Mouse (Mus musculus): ENCODE data around the gene Arl6. TPM values are rescaled to one million over a fixed set of nuclear protein-coding genes. Genes with fewer than 3 reads are reported as not detected.

Arl6 gene
- polyA plus RNA-seq, 1 experiment from 2014 or later: 49.1 TPM

GRCm38 (mm10) chr16:59585706-59586244 is 53.4 kb downstream of the Arl6 start:
- H3K4me3 ChIP-seq (replicated peaks): no peak overlapping the region
- 82% methylated on average over 4 of the region's 4 CpGs for WGBS
- no peak for ATAC-seq (ENCODE audit: low FRiP score)

GRCm38 (mm10) chr16:59583515-59583914 is 55.7 kb downstream of the Arl6 start:
- H3K27ac ChIP-seq: no peak overlapping the region
- no peaks in the 10 kb centered on the region for H3K27me3 ChIP-seq
- no peaks in the 10 kb centered on the region for H3K9me3 ChIP-seq
- no peak overlapping the region for H3K9ac ChIP-seq
- H3K36me3 ChIP-seq (replicated peaks): no peaks in the 10 kb centered on the region
- WGBS: 79% methylated on average over 5 of the region's 5 CpGs
- no peak overlapping the region for H3K4me2 ChIP-seq
- no peaks in the 10 kb centered on the region for H3K4me1 ChIP-seq
- H3K4me3 ChIP-seq (replicated peaks): no peak overlapping the region
- no peak for ATAC-seq (ENCODE audit: low FRiP score)

More at GRCm38 (mm10) chr16:59585706-59586244, 53.4 kb downstream of the Arl6 start:
- Histone ChIP-seq H3K36me3 (replicated peaks) (no peaks in the 10 kb centered on the region), H3K27ac (no peak overlapping the region), H3K4me2 (no peak overlapping the region), H3K9ac (no peak overlapping the region), H3K4me1 (no peaks in the 10 kb centered on the region), H3K9me3 (no peaks in the 10 kb centered on the region), H3K27me3 (no peaks in the 10 kb centered on the region)

- no peaks in the 10 kb centered on the region for H3K27me3 ChIP-seq
- no peaks in the 10 kb centered on the region for H3K4me1 ChIP-seq
- no peak for ATAC-seq (ENCODE audit: low FRiP score)
- no peak overlapping the region for H3K9ac ChIP-seq
- H3K4me3 ChIP-seq (replicated peaks): no peak overlapping the region
- H3K36me3 ChIP-seq (replicated peaks): no peaks in the 10 kb centered on the region
- 89% methylated on average over 8 of the region's 8 CpGs for WGBS
- H3K4me2 ChIP-seq: no peak overlapping the region
- no peaks in the 10 kb centered on the region for H3K9me3 ChIP-seq
- H3K27ac ChIP-seq: no peak overlapping the region
Measured at GRCm38 (mm10) chr16:59579237-59579636, 60.0 kb downstream of the Arl6 start.

GRCm38 (mm10) chr16:59573961-59574360 is 65.2 kb downstream of the Arl6 start:
- no peak for ATAC-seq (ENCODE audit: low FRiP score)
- WGBS: 79% methylated on average over 11 of the region's 11 CpGs
- no peaks in the 10 kb centered on the region for H3K36me3 ChIP-seq (replicated peaks)
- H3K4me3 ChIP-seq (replicated peaks): no peak overlapping the region
- H3K9me3 ChIP-seq: no peaks in the 10 kb centered on the region
- no peak overlapping the region for H3K9ac ChIP-seq
- H3K27me3 ChIP-seq: no peaks in the 10 kb centered on the region
- no peak overlapping the region for H3K27ac ChIP-seq
- H3K4me2 ChIP-seq: no peak overlapping the region
- no peaks in the 10 kb centered on the region for H3K4me1 ChIP-seq

- no peak overlapping the region for H3K4me3 ChIP-seq (replicated peaks)
- no peaks in the 10 kb centered on the region for H3K9me3 ChIP-seq
- H3K36me3 ChIP-seq (replicated peaks): no peaks in the 10 kb centered on the region
- no peaks in the 10 kb centered on the region for H3K27me3 ChIP-seq
- no peak for ATAC-seq (ENCODE audit: low FRiP score)
- 89% methylated on average over 3 of the region's 3 CpGs for WGBS
- H3K9ac ChIP-seq: no peak overlapping the region
- no peak overlapping the region for H3K4me2 ChIP-seq
- H3K4me1 ChIP-seq: no peaks in the 10 kb centered on the region
- H3K27ac ChIP-seq: no peak overlapping the region
Measured at GRCm38 (mm10) chr16:59572685-59573084, 66.5 kb downstream of the Arl6 start.

GRCm38 (mm10) chr16:59570807-59571206 is 68.4 kb downstream of the Arl6 start:
- no peak overlapping the region for H3K27ac ChIP-seq
- ATAC-seq (ENCODE audit: low FRiP score): no peak
- 94% methylated on average over 8 of the region's 8 CpGs for WGBS
- no peak overlapping the region for H3K4me3 ChIP-seq (replicated peaks)
- no peaks in the 10 kb centered on the region for H3K27me3 ChIP-seq
- no peaks in the 10 kb centered on the region for H3K9me3 ChIP-seq
- no peak overlapping the region for H3K9ac ChIP-seq
- no peak overlapping the region for H3K4me2 ChIP-seq
- no peaks in the 10 kb centered on the region for H3K36me3 ChIP-seq (replicated peaks)
- H3K4me1 ChIP-seq: no peaks in the 10 kb centered on the region

GRCm38 (mm10) chr16:59569837-59570236 is 69.4 kb downstream of the Arl6 start:
- no peak overlapping the region for H3K9ac ChIP-seq
- H3K9me3 ChIP-seq: no peaks in the 10 kb centered on the region
- no peak overlapping the region for H3K4me3 ChIP-seq (replicated peaks)
- no peak overlapping the region for H3K27ac ChIP-seq
- no peak overlapping the region for H3K4me2 ChIP-seq
- 78% methylated on average over 8 of the region's 8 CpGs for WGBS
- no peaks in the 10 kb centered on the region for H3K27me3 ChIP-seq
- no peaks in the 10 kb centered on the region for H3K4me1 ChIP-seq
- H3K36me3 ChIP-seq (replicated peaks): no peaks in the 10 kb centered on the region
- no peak for ATAC-seq (ENCODE audit: low FRiP score)

- WGBS: 71% methylated on average over 10 of the region's 10 CpGs
- Histone ChIP-seq H3K4me2 (no peak overlapping the region), H3K27me3 (no peaks in the 10 kb centered on the region), H3K4me3 (replicated peaks) (no peak overlapping the region), H3K9me3 (no peaks in the 10 kb centered on the region), H3K9ac (no peak overlapping the region), H3K27ac (no peak overlapping the region), H3K4me1 (no peaks in the 10 kb centered on the region), H3K36me3 (replicated peaks) (no peaks in the 10 kb centered on the region)
- ATAC-seq (ENCODE audit: low FRiP score): no peak
Measured at GRCm38 (mm10) chr16:59567721-59568381, 71.3 kb downstream of the Arl6 start.

GRCm38 (mm10) chr16:59566437-59566836 is 72.8 kb downstream of the Arl6 start:
- no peak overlapping the region for H3K4me2 ChIP-seq
- no peak overlapping the region for H3K4me3 ChIP-seq (replicated peaks)
- H3K36me3 ChIP-seq (replicated peaks): no peaks in the 10 kb centered on the region
- no peak overlapping the region for H3K27ac ChIP-seq
- no peaks in the 10 kb centered on the region for H3K9me3 ChIP-seq
- ATAC-seq (ENCODE audit: low FRiP score): no peak
- WGBS: 91% methylated on average over 4 of the region's 4 CpGs
- no peaks in the 10 kb centered on the region for H3K4me1 ChIP-seq
- no peak overlapping the region for H3K9ac ChIP-seq
- H3K27me3 ChIP-seq: no peaks in the 10 kb centered on the region

- Histone ChIP-seq H3K27ac (no peak overlapping the region), H3K4me2 (no peak overlapping the region), H3K9ac (no peak overlapping the region), H3K4me1 (no peaks in the 10 kb centered on the region), H3K4me3 (replicated peaks) (no peak overlapping the region), H3K36me3 (replicated peaks) (no peaks in the 10 kb centered on the region), H3K9me3 (no peaks in the 10 kb centered on the region), H3K27me3 (no peaks in the 10 kb centered on the region)
- WGBS: 81% methylated on average over 2 of the region's 2 CpGs
- no peak for ATAC-seq (ENCODE audit: low FRiP score)
Measured at GRCm38 (mm10) chr16:59565631-59566030, 73.6 kb downstream of the Arl6 start.

GRCm38 (mm10) chr16:59564025-59564424 is 75.2 kb downstream of the Arl6 start:
- Histone ChIP-seq H3K4me1 (no peaks in the 10 kb centered on the region), H3K36me3 (replicated peaks) (no peaks in the 10 kb centered on the region), H3K4me3 (replicated peaks) (no peak overlapping the region), H3K27ac (no peak overlapping the region), H3K9ac (no peak overlapping the region), H3K9me3 (no peaks in the 10 kb centered on the region), H3K27me3 (no peaks in the 10 kb centered on the region), H3K4me2 (no peak overlapping the region)
- WGBS: 78% methylated on average over 5 of the region's 5 CpGs
- ATAC-seq (ENCODE audit: low FRiP score): no peak

Data from forebrain, embryonic 12.5 days (tissue).